Mouse (Mus musculus) subcutaneous adipose tissue, adult 2 months (tissue): ENCODE measurements around the gene Clec2d. TPM values are rescaled to one million over a fixed set of nuclear protein-coding genes. Genes with fewer than 3 reads are reported as not detected.

ENCODE experiments used
- polyA plus RNA-seq: library from polyadenylated mRNA; depleted of rRNA; stranded (reverse); fragments of >200 nt; gene quantifications from 2 replicates; pipeline ENCODE4 v1.2.3, GENCODE M21; 2012; ENCODE audit warnings: low replicate concordance; rRNA removed

Clec2d gene
- 75.5 and 125 TPM in 2 replicates for polyA plus RNA-seq

GRCm38 (mm10) chr6:129180403-129181169 lies at the start of gene Clec2d:
Gene Clec2d, plus strand, starts transcription at chr6:129180615.

Other genes with a start within 250 kb of the Clec2d start
- gene Clec2g, start 246.2 kb upstream of the Clec2d start, polyA plus RNA-seq, result not detected in 2 replicates
- 0.21 and 0.48 TPM in 2 replicates for gene Klrb1f, start 134.7 kb upstream of the Clec2d start, polyA plus RNA-seq
- gene Clec2e, start 79.7 kb upstream of the Clec2d start, polyA plus RNA-seq, result 0.16 TPM in 1 of 2 replicates, not detected in the other
- gene Cd69, start 94.8 kb downstream of the Clec2d start, polyA plus RNA-seq, result 0.19 and 0.53 TPM in 2 replicates
- not detected in 2 replicates for gene 4922502D21Rik, start 151.2 kb downstream of the Clec2d start, polyA plus RNA-seq
- 2.4 and 6.7 TPM in 2 replicates for gene Clec12a, start 162.1 kb downstream of the Clec2d start, polyA plus RNA-seq
- gene Clec12b, start 205.3 kb downstream of the Clec2d start, polyA plus RNA-seq, result 0.14 TPM in 1 of 2 replicates, not detected in the other
- gene Clec1b, start 216.7 kb downstream of the Clec2d start, polyA plus RNA-seq, result 0.17 and 0.42 TPM in 2 replicates
- 1.2 and 3.6 TPM in 2 replicates for gene Clec9a, start 228.2 kb downstream of the Clec2d start, polyA plus RNA-seq